Mouse (Mus musculus): Measurements from ENCODE around the gene Hexim2. TPM values are rescaled to one million over a fixed set of nuclear protein-coding genes. Genes with fewer than 3 reads are reported as not detected.

Hexim2 gene
- total RNA-seq, 2 experiments from 2014 or later = 0.96 to 2.4 TPM

DNA sequence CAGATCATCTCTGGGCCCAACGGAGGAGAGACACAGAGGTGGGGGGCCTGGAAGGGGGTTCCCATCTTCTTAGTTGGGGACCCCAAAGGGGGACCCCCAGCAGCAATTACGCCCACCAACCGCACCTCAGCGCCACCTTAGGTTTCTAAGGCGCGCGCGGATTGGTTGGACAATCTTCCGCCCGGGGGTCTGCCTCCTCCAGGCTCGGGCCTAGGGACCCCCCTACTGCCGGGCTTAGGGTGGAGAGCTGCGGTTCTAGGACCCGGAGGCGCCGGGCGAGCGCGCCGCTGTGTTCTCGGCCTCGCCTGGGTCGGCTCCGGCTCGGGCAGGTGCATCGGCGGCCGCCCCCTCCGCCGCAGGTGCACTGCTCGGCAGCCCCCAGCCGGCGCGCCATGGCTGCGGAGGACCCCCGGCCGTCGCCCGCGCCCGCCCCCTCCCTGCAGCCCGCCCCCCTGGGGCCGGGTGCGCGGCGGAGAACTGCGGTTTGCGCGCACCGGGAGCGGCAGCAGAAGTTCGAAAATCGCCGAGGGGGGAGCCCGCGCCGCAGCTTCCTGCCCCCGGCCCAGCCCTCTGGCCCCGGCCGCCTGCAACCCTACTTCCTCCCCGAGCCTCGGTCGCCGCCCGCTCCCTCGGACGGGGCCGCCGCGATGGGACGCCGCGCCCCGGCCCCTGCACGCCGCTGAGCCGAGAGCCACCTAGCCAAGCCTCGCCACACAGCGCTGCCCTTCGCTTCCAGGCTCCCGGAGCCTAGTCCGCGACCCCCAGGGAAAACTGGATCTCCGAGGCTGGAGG lies 38.5 kb downstream of the Hexim2 start, which contains the start of gene Fmnl1:
TSS of gene Fmnl1 (plus strand) at position 614 of the 792 bp plus-strand sequence.
- ATAC-seq (replicated peaks; ENCODE audit: low FRiP score, poor library complexity, severe bottlenecking) = no peak

DNA sequence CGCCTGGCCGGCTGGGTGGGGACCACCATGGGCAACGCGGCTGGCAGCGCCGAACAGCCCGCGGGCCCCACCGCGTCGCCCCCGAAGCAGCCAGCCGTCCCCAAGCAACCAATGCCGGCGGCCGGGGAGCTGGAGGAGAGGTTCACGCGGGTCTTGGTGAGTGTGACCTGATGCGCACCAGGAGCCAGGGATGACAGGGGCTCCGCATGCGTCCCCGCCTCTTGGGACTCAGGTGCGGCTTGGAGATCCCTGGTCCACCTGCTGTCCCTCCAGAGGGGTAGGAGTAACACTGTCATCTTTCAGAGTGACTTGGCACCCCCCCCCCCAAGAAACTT lies 39.0 kb downstream of the Hexim2 start:
- ATAC-seq (replicated peaks; ENCODE audit: low FRiP score, poor library complexity, severe bottlenecking) = no peak

DNA sequence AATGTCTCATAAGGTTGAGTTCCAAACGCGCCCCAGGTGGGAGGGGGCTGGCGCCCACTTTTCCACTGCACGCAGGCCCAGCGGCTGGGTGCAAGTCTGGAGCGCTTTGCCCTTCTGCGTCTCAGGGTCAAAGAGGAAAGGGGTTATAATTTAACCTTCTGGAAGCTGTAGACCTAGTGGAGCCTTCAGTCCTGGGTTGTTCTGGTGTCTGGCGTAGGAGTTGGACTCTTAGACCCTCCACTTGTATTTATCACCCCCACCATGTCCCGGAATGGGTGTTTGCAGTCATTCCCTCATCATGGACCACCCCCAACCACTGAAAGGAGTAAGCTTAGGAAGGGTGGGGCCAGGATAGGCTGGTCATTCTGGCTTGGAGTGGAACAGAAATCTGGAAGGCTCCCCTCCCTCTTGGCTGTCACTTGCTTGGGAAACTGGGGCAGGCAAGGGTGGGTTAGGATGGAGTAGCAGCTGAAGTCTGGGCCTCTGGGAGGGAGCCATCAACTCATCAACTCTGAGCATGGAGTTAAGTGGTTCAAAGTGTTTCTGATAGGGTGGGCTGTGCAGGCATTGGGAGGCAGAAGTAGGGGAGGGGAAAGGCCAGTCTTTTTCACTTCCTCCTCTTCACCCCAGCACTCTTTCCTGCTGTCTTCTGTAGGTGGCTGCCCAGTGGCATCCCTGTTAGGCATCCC lies 39.6 kb downstream of the Hexim2 start:
- no peak for ATAC-seq (replicated peaks; ENCODE audit: low FRiP score, poor library complexity, severe bottlenecking)

DNA sequence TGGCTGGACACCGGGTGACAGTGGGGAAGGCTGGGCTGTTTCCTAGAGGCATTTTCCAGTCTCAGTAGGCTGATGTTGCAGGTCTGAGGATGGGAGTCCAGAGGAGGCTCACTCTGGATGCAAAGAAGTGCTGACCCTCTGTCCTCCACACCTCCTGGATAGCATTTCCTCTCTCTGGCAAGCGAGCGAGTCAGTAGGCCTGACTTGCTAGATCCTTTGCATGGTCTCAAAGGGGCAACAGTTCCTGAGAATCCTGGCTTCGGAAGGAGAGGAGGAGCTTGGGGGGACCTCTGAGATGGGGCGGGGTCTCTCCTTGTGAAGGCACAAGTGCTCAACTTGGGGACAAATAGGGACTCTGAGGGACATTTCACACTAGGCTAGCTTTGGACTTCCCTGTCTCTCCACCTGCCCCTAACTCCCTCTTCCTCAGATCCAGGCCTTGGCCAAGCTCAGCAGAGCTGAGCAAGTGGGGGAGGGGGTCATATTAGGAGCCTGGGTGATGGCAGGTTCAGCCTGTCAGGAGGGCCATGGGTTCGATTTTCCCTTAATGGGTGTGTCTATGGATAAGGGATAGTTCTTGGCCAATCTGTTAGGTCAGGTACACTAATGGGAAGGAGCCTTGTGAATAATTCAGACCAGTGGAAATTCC lies 40.3 kb downstream of the Hexim2 start:
- ATAC-seq (replicated peaks; ENCODE audit: low FRiP score, poor library complexity, severe bottlenecking) = no peak

DNA sequence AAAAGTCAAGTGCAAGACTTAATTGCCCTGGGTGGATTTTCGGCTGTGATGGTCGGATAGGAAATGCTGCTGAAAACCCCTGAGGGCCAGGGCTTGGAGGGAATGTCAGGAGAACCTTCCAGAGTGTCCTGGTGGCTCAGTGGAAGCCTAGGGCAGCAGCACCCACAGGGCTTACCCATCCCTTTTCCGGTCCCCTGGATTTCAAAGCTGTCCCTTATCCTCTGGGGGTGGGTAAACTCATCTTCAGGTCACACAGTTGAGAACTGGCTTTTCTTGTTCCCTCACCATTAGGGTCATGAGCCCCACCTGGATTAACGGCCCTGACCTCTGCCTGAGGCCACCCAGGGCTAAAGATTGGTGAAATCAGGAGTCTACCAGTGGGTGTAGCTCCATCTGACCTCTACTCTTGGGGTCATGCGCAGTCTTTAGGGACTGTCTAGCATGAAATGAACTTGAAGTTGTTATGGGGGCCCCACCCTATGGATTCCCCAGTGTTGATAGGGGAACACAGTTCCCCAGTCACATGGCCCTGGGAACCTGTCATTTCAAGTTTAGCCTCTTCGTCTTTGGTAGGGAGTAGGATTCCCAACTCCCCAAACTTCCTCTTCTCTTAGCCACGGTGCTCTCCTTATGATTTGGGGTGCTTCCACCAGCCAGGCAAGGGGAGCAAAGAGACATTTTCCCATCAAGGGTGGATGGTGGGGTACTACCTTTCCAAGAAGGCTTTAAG lies 41.0 kb downstream of the Hexim2 start:
- no peak for ATAC-seq (replicated peaks; ENCODE audit: low FRiP score, poor library complexity, severe bottlenecking)

DNA sequence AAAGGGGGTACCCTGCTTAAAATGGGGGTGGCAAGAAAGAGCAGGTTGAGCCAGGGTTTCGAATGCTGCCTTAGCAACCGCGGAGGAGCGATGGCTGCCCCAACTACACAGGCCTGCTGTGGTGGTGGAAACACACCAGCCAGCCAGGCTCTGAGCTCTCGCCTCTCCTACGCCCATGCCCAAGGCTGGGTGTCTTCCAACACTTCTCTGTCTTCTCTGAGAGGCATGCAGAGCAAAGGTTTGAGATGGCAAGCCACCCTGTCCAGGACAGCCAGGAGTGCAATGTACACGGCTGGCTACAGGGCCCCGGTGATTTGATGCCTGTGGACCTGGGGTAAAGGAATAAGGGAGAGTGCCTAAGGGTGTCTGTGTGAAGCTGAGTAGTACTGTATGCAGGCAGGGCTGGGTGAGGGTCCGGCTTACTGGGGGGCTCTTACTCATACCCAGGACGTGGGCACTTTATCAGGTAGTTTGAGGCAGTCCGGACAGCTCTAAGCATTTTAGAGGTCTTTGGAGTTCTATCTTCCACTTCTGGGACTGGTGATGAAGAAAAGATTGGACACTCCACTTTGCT lies 41.6 kb downstream of the Hexim2 start:
- no peak for ATAC-seq (replicated peaks; ENCODE audit: low FRiP score, poor library complexity, severe bottlenecking)

DNA sequence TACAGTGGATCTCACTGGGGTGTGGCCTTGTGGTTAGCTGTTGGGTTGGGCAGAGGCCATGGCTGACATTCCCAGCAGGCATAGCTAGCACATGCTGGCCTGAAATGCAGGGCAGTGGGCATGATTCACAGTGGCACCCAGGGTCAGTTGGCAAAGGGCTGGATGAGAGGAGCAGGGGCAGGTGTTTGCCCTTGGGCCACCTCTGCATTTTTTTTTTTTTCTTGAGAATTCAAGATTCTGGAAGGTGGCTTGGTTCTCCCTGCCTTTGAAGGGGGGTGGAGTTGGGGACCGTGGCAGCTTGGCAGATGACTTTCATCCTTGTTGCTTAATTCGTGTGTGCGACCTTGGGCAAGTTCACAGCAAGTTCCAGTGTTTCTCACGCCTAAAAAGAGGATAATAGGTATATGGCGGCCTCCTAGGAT lies 42.2 kb downstream of the Hexim2 start:
- ATAC-seq (replicated peaks; ENCODE audit: low FRiP score, poor library complexity, severe bottlenecking) = no peak

DNA sequence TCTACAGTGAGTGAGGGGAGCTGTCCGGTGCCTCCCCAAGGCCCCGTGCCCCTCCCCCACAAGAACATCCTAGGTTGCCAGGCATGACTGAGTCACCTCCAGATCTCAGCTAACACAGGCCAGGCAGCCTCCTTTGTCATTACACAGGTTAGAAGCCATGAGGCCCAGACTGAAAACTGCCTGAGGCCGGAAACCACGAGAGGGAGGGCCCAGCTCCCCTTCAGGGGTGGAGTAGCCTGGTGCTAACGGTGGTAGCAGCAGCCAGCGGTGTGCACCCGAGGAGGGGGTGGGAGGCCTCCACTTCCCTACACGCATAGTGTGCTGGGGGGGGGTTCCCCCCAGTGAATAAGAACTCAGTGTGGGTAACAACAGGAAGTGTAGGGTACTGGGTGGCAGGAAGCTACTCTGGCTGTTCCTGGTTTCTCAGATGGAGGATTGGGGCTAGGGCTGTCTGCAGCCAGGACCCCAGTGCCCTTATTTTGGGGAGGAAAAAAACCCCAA lies 42.7 kb downstream of the Hexim2 start:
- ATAC-seq (replicated peaks; ENCODE audit: low FRiP score, poor library complexity, severe bottlenecking) = no peak

DNA sequence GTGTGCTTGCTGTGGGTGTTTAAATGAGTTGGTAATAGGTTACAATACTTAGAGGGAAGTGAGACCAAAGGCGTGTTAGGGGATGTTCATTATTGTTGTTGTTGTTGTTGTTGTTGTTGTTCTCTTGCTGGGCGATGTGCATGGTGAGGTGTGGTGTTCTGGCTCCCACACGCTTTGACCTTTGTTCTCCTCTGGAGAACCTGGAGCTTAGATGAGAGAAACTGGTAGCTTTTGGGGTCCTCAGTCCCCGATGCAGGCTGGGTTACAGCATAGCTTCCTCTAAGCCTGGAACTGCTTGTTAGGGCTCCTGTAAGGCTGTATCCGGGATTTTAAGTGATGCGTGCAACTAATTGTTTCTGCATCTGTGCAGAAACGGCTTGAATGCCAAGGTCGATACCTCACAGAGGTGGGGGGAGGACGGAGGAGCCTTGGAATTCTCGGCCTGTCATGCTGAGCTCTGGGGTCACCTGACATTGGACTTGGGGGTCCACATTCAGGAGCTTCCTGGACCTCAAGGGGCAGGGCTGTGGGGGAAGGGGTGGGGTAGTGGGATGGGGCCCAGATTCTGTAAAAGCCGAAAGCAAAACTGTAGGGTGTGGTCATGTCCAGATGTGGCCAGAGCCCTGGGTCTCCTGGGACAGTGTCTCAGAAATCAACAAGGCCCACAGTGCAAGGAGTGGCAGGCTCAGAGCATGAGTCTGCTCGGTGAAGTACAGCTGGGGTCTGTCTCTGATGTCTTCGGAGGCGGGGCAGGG lies 43.6 kb downstream of the Hexim2 start:
- ATAC-seq (replicated peaks; ENCODE audit: low FRiP score, poor library complexity, severe bottlenecking) = no peak

DNA sequence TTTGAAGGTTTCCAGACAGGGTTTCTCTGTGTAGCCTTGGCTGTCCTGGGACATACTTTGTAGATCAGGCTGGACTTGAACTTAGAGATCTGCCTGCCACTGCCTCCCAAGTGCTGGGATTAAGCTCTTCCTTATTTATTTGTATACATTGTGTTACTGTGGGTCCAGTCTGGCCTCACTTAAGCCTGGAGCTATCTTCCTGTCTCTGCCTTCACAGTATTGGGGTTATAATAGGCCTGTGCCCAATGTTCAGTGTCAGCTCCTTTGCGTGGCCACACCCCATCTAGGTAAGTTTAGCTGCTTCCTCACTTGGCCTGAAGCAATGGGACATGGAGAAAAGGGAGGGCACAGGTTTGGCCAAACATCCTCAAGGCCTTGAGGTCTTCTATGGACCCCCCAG lies 44.3 kb downstream of the Hexim2 start:
- ATAC-seq (replicated peaks; ENCODE audit: low FRiP score, poor library complexity, severe bottlenecking) = no peak

DNA sequence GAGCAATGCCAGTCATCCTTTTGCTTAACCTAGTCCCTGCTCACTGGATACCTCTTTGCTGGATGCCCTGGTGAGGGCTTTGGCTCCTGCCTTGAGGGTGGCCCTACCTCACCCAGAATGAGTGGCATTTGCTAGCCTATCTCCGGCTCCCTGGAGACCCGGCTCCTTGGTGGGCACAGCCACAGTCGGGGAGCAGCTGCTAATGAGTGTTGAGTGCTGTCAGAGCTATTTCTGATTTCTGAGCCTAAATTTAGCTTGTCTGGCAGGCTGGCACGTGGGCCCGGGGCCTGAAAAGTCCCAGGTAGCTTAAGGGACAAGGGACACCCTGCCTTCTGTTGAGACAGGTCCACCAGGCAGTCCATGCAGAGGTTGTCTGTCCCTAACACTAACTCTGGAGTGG lies 45.0 kb downstream of the Hexim2 start:
- ATAC-seq (replicated peaks; ENCODE audit: low FRiP score, poor library complexity, severe bottlenecking) = no peak

DNA sequence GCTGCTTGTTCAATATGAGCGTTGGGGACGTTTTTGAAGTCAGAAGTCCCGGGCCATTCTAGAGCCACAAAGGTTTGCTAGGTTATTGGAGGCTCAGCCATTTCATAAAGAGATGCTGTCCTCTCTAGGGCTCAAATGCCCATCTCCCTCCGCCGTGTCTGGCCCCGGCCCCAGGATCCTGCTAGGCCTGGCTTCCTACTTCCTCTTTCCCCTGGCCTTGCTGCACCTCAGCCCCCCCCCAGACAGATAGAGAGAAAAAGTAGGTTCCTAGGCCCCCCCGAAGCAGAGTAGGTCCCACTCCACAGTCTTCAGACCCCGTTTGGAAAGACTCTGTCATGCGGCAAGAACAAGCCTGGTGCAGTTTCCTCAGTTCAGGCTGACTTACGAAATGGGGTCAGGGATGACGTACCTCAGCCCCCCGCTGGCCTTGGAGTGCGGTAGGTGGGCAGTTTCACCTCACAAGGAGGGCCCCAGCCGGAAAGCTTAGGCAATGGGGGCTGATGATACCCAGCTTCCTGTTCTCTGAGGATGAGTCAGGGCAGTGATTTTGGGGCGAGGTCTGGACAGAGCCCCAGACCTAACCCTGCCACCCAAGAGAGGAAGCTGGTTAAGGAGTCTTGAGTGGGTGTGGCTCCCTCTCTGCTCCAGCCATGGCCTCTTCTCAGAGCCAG lies 45.7 kb downstream of the Hexim2 start:
- no peak for ATAC-seq (replicated peaks; ENCODE audit: low FRiP score, poor library complexity, severe bottlenecking)

DNA sequence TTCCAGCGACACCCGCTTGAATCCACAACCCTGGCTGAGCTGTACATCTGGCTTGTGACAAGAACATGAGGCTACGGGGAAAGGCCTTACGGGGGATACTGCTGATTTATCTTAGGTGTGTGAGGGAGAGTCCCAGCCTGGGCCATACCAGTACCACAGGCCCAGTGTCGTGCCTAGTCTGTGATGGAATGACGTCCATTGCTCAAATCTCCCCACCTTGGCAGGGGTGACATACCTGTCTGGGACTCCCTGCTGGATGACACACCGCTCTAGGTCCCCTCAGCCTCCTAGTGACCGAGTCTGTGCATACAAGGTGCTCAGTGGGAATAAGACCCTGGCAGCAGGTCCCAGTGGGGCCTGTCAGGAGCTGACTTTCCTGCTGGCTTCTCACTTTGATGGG lies 46.5 kb downstream of the Hexim2 start:
- no peak for ATAC-seq (replicated peaks; ENCODE audit: low FRiP score, poor library complexity, severe bottlenecking)

DNA sequence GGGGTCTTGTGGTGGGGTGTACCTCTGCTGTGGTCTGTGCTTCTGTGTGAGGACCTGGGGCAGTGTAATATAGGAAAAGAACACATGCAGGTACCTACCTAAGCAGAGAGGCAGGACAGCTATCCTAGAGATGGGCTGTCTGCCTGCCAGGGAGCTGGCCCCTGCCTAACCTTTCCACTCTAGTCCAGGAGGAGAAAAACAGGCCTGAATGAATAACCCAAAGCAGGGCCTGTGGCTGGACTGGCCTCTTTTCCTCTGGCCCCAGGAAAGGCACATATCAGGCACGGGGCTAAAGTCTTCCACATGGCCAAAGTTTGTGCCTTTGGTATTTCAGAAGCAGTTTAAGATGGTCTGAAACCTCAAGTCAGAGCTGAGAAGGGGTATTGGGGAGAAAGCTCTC lies 48.2 kb downstream of the Hexim2 start:
- ATAC-seq (replicated peaks; ENCODE audit: low FRiP score, poor library complexity, severe bottlenecking) = no peak

DNA sequence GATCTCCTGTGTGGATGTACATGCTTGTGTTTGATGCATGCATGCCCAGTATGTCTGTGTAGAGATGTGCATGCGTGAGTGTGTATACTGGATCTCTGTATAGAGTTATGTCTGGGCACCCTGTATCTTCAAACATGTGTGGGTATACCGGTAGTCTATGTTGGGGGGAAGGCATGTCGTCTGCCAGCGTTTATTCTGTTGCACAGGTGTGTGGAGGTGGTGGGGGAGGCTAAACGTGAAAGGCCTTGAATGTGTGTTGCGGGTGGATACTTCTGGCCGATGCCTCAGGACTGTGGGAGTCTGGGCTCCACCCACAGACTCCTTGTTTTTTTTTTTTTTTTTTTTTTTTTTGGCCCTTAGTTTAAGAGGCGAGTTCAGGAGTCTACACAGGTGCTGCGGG lies 49.1 kb downstream of the Hexim2 start:
- ATAC-seq (replicated peaks; ENCODE audit: low FRiP score, poor library complexity, severe bottlenecking) = no peak

DNA sequence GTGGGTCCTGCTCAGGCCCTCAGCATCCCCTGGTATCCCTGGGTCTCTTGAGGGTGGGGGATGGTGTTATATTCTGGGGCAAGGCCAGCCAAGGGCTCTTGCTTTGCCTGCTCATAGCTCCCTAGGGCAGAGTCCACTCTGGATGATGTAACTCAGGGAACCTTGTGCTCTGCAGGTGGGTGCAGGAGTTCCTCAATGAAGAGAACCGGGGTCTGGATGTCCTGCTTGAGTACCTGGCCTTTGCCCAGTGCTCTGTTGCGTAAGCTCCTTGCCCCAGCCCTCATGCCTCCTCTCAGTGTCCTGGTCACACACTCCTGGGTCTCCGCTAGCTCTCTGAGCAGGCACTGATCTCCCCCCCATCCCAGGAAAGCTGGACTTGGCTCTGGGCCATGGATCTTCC lies 49.7 kb downstream of the Hexim2 start:
- no peak for ATAC-seq (replicated peaks; ENCODE audit: low FRiP score, poor library complexity, severe bottlenecking)

DNA sequence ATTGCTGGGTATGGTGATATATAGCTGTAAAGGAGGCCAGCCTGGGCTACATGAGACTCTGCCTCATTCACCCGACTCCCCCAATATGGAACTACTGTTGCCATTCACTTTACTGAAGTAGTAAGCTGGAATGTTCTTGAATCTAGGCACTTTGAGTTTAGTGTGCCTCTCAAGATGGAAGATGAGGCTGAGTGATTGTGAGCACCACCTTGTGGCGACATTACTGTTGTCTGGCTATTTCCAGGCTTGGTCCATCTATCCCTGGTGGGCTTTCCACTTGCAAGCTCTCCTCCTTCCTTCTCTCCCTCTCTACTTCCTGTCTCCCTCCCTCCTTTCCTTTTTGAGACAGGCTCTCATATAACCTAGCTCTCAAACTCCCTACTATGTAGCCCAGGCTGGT lies 52.7 kb downstream of the Hexim2 start:
- no peak for ATAC-seq (replicated peaks; ENCODE audit: low FRiP score, poor library complexity, severe bottlenecking)

Measured in erythroblast, adult 5-6 weeks (primary cell).